Mouse (Mus musculus) liver, embryonic 16.5 days (tissue): ENCODE data around the gene C1ql4. TPM values are rescaled to one million over a fixed set of nuclear protein-coding genes. Genes with fewer than 3 reads are reported as not detected.

Source experiments
- ATAC-seq: fragments of 200-750 bp; cut with Nextera tagmentation; 2 replicates; pipeline ENCODE4 v1.8.0; 2017; ENCODE audit warnings: low read depth, mild to moderate bottlenecking, moderate number of reproducible peaks, moderate library complexity
- H3K27ac ChIP-seq: fragments of 300-500 bp; sonication (generic); 2 replicates; pipeline ENCODE4 v1.5.1; 2014; ENCODE audit warnings: mild to moderate bottlenecking, low read length
- H3K27me3 ChIP-seq: fragments of 300-500 bp; sonication (generic); 2 replicates; pipeline ENCODE4 v1.6.1; 2014; ENCODE audit warnings: low read depth, low read length, mixed read lengths; ENCODE audit not compliant: control insufficient read depth, insufficient read depth
- H3K36me3 ChIP-seq: fragments of 300-500 bp; sonication (generic); 2 replicates; pipeline ENCODE4 v1.6.1; 2014; ENCODE audit warnings: mild to moderate bottlenecking; ENCODE audit not compliant: control insufficient read depth, insufficient read depth
- H3K4me1 ChIP-seq: fragments of 300-500 bp; sonication (generic); 2 replicates; pipeline ENCODE4 v1.6.1; 2014; ENCODE audit warnings: low read depth, low read length, mixed read lengths; ENCODE audit not compliant: control insufficient read depth
- H3K4me2 ChIP-seq: fragments of 300-500 bp; sonication (generic); 2 replicates; pipeline ENCODE4 v1.6.1; 2014; ENCODE audit warnings: low read depth, low read length, mixed read lengths
- H3K4me3 ChIP-seq: fragments of 300-500 bp; sonication (generic); 2 replicates; pipeline ENCODE4 v1.5.1; 2014; ENCODE audit warnings: low read depth, mild to moderate bottlenecking, low read length
- H3K9ac ChIP-seq: fragments of 300-500 bp; sonication (generic); 2 replicates; pipeline ENCODE4 v1.6.1; 2014; ENCODE audit warnings: low read depth, low read length
- H3K9me3 ChIP-seq: fragments of 300-500 bp; sonication (generic); replicated peaks from 2 replicates; pipeline ENCODE4 v1.6.1; 2016; ENCODE audit warnings: low read length; ENCODE audit not compliant: control insufficient read depth
- WGBS: fragments of 180-500 bp; shearing (Covaris S2); extraction: QIAGEN DNeasy Blood & Tissue Kit; methylation state at CpG from one replicate; pipeline ENCODE4 v1.1.7; 2014; ENCODE audit not compliant: insufficient replicate concordance; 5-methylcytosine and 5-hydroxymethylcytosine counted together
- polyA plus RNA-seq: library from polyadenylated mRNA; unstranded; fragments of >200 nt; fragmentation: Nextera tagmentation; extraction: Ambion mirVana; gene quantifications from 2 replicates; pipeline ENCODE4 v1.2.1, GENCODE M21; 2015

The C1ql4 gene
- polyA plus RNA-seq, 1 experiment from 2014 or later, result not detected

GRCm38 (mm10) chr15:99105238-99105637 lies 17.6 kb upstream of the C1ql4 start:
- 33% methylated on average over 7 of the region's 7 CpGs for WGBS
- Histone ChIP-seq H3K9me3 (no peaks in the 10 kb centered on the region), H3K4me2 (no peak overlapping the region), H3K9ac (no peak overlapping the region), H3K36me3 (no peaks in the 10 kb centered on the region; the same call in 1 of the 2 replicates), H3K27ac (no peak overlapping the region), H3K4me3 (no peak overlapping the region), H3K4me1 (no peaks in the 10 kb centered on the region; the same call in 1 of the 2 replicates), H3K27me3 (no peaks in the 10 kb centered on the region)
- no peak for ATAC-seq

GRCm38 (mm10) chr15:99099984-99100383 lies 12.4 kb upstream of the C1ql4 start:
- 32% methylated on average over 3 of the region's 3 CpGs for WGBS
- Histone ChIP-seq H3K4me2 (peak overlapping the region; percentile 42), H3K4me3 (peak overlapping the region; percentile 39), H3K9ac (no peak overlapping the region), H3K27ac (no peak overlapping the region), H3K9me3 (no peaks in the 10 kb centered on the region), H3K4me1 (peaks cover 16% of the 10 kb centered on the region), H3K36me3 (no peaks in the 10 kb centered on the region), H3K27me3 (peaks cover 50% of the 10 kb centered on the region)
- no peak for ATAC-seq

- WGBS, result under 1% methylated on average over 15 of the region's 15 CpGs
- Histone ChIP-seq H3K36me3 (no peaks in the 10 kb centered on the region), H3K4me2 (peak overlapping the region; percentile 60), H3K27me3 (peaks cover 58% of the 10 kb centered on the region), H3K4me1 (peaks cover 16% of the 10 kb centered on the region), H3K4me3 (peak overlapping the region; percentile 39), H3K9me3 (no peaks in the 10 kb centered on the region), H3K27ac (peak overlapping the region; percentile 68), H3K9ac (no peak overlapping the region)
- ATAC-seq, result peak; percentile 90
Measured at GRCm38 (mm10) chr15:99099139-99099556, 11.5 kb upstream of the C1ql4 start.

- H3K9ac ChIP-seq, result no peak overlapping the region
- H3K4me3 ChIP-seq, result peak overlapping the region; percentile 34
- peaks cover 64% of the 10 kb centered on the region for H3K27me3 ChIP-seq
- no peak overlapping the region for H3K27ac ChIP-seq
- H3K36me3 ChIP-seq, result no peaks in the 10 kb centered on the region
- peaks cover 21% of the 10 kb centered on the region for H3K4me1 ChIP-seq
- peak overlapping the region; percentile 60 for H3K4me2 ChIP-seq
- WGBS, result 4% methylated on average over 9 of the region's 9 CpGs
- H3K9me3 ChIP-seq, result no peaks in the 10 kb centered on the region
- no peak for ATAC-seq
Measured at GRCm38 (mm10) chr15:99098493-99098861, 10.9 kb upstream of the C1ql4 start.

- Histone ChIP-seq H3K9ac (no peak overlapping the region), H3K9me3 (no peaks in the 10 kb centered on the region), H3K4me3 (peak overlapping the region; percentile 34), H3K27ac (no peak overlapping the region), H3K36me3 (no peaks in the 10 kb centered on the region), H3K27me3 (peaks cover 70% of the 10 kb centered on the region), H3K4me1 (peaks cover 22% of the 10 kb centered on the region), H3K4me2 (peak overlapping the region; percentile 60)
- 1% methylated on average over 39 of the region's 39 CpGs for WGBS
- no peak for ATAC-seq
Measured at GRCm38 (mm10) chr15:99097840-99098492, 10.3 kb upstream of the C1ql4 start.

GRCm38 (mm10) chr15:99096831-99097500 lies 9.3 kb upstream of the C1ql4 start:
- no peak for ATAC-seq
- no peak overlapping the region for H3K9ac ChIP-seq

GRCm38 (mm10) chr15:99096061-99096793 lies 8.6 kb upstream of the C1ql4 start:
- no peak overlapping the region for H3K9ac ChIP-seq
- whole genome bisulfite sequencing, result 5% methylated on average over 24 of the region's 24 CpGs
- no peak for ATAC-seq

More at GRCm38 (mm10) chr15:99096831-99097500, 9.3 kb upstream of the C1ql4 start:
- H3K4me1 ChIP-seq, result peaks cover 22% of the 10 kb centered on the region
- H3K4me2 ChIP-seq, result peak overlapping the region; percentile 60
- no peaks in the 10 kb centered on the region for H3K9me3 ChIP-seq
- 1% methylated on average over 52 of the region's 58 CpGs for WGBS
- no peaks in the 10 kb centered on the region for H3K36me3 ChIP-seq
- peaks cover 80% of the 10 kb centered on the region for H3K27me3 ChIP-seq
- no peak overlapping the region for H3K27ac ChIP-seq
- peak overlapping the region; percentile 37 for H3K4me3 ChIP-seq

GRCm38 (mm10) chr15:99095356-99095755 lies 7.7 kb upstream of the C1ql4 start:
- no peak for ATAC-seq
- 9% methylated on average over 6 of the region's 6 CpGs for WGBS
- Histone ChIP-seq H3K9ac (no peak overlapping the region), H3K27ac (no peak overlapping the region), H3K4me1 (peaks cover 22% of the 10 kb centered on the region), H3K4me3 (no peak overlapping the region), H3K4me2 (no peak overlapping the region), H3K9me3 (no peaks in the 10 kb centered on the region), H3K27me3 (peaks cover 94% of the 10 kb centered on the region), H3K36me3 (no peaks in the 10 kb centered on the region)

More at GRCm38 (mm10) chr15:99096061-99096793, 8.6 kb upstream of the C1ql4 start:
- peaks cover 86% of the 10 kb centered on the region for H3K27me3 ChIP-seq
- H3K4me2 ChIP-seq, result peak overlapping the region; percentile 60
- peaks cover 22% of the 10 kb centered on the region for H3K4me1 ChIP-seq
- peak overlapping the region; percentile 37 for H3K4me3 ChIP-seq
- H3K36me3 ChIP-seq, result no peaks in the 10 kb centered on the region
- H3K27ac ChIP-seq, result no peak overlapping the region
- no peaks in the 10 kb centered on the region for H3K9me3 ChIP-seq
